Mouse (Mus musculus) thymus, adult 2 months (tissue): ENCODE results near the gene Msrb3. TPM values are rescaled to one million over a fixed set of nuclear protein-coding genes. Genes with fewer than 3 reads are reported as not detected.

Source experiments
- DNase-seq: peaks from one replicate; pipeline ENCODE4 v3.0.0; 2021
- H3K27ac ChIP-seq: fragments of 200-500 bp; 2 replicates; pipeline ENCODE4 v1.5.1; 2012; ENCODE audit warnings: low read length, control low read depth; ENCODE audit not compliant: control insufficient read depth, insufficient read depth
- H3K27me3 ChIP-seq: fragments of 200-500 bp; 2 replicates; pipeline ENCODE4 v1.6.1; 2012; ENCODE audit warnings: mild to moderate bottlenecking, low read length, moderate library complexity, mixed read lengths; ENCODE audit not compliant: control insufficient read depth, insufficient read depth
- H3K36me3 ChIP-seq: fragments of 200-500 bp; 2 replicates; pipeline ENCODE4 v1.6.1; 2012; ENCODE audit warnings: mild to moderate bottlenecking, low read length, moderate library complexity; ENCODE audit not compliant: control insufficient read depth, insufficient read depth
- H3K4me1 ChIP-seq: fragments of 200-500 bp; replicated peaks from 2 replicates; pipeline ENCODE4 v1.6.1; 2012; ENCODE audit warnings: low read length; ENCODE audit not compliant: control insufficient read depth, insufficient read depth
- H3K4me3 ChIP-seq: fragments of 200-500 bp; 2 replicates; pipeline ENCODE4 v1.5.1; 2012; ENCODE audit warnings: mild to moderate bottlenecking, low read length, control low read depth, moderate library complexity; ENCODE audit not compliant: control insufficient read depth, insufficient read depth
- CTCF ChIP-seq: fragments of 200-500 bp; IDR thresholded peaks from 2 replicates; pipeline ENCODE4 v1.5.1; 2012; ENCODE audit warnings: mild to moderate bottlenecking, control low read depth, low read length, moderate library complexity, borderline replicate concordance; ENCODE audit not compliant: control insufficient read depth, poor library complexity, insufficient read depth; ENCODE audit errors: extremely low read depth
- POLR2A ChIP-seq: fragments of 200-500 bp; IDR thresholded peaks from 2 replicates; pipeline ENCODE4 v1.6.1; 2012; ENCODE audit warnings: mild to moderate bottlenecking, low read length, control low read depth, moderate library complexity; ENCODE audit not compliant: control insufficient read depth, poor library complexity, insufficient read depth; ENCODE audit errors: extremely low read depth
- WGBS: fragments of 180-500 bp; shearing (Covaris S2); methylation state at CpG from one replicate; pipeline ENCODE4 v1.1.7; 2018; 5-methylcytosine and 5-hydroxymethylcytosine counted together
- polyA plus RNA-seq: library from polyadenylated mRNA; depleted of rRNA; stranded (reverse); fragments of >200 nt; gene quantifications from 2 replicates; pipeline ENCODE4 v1.2.3, GENCODE M21; 2012

The Msrb3 gene
- polyA plus RNA-seq, 1 experiment = 5.4 TPM

- TF ChIP-seq POLR2A (no peak), CTCF (no peak)
- Histone ChIP-seq H3K4me3 (no peak overlapping the region), H3K36me3 (no peaks in the 10 kb centered on the region), H3K27me3 (no peaks in the 10 kb centered on the region), H3K4me1 (no peaks in the 10 kb centered on the region), H3K27ac (no peak overlapping the region)
- DNase-seq = no peak
- WGBS = 94% methylated on average over 7 of the region's 7 CpGs
These were observed 15.4 kb upstream of the Msrb3 start for GRCm38 (mm10) chr10:120914286-120914685.

GRCm38 (mm10) chr10:120913796-120914195 lies 14.9 kb upstream of the Msrb3 start:
- 20% methylated on average over 7 of the region's 7 CpGs for WGBS
- H3K36me3 ChIP-seq = no peaks in the 10 kb centered on the region
- no peak for DNase-seq
- no peaks in the 10 kb centered on the region for H3K27me3 ChIP-seq
- H3K4me1 ChIP-seq = no peaks in the 10 kb centered on the region
- TF ChIP-seq POLR2A (no peak), CTCF (no peak)
- no peak overlapping the region for H3K27ac ChIP-seq
- H3K4me3 ChIP-seq = no peak overlapping the region

GRCm38 (mm10) chr10:120911971-120912370 lies 13.1 kb upstream of the Msrb3 start:
- Histone ChIP-seq H3K4me3 (no peak overlapping the region), H3K27me3 (no peaks in the 10 kb centered on the region), H3K4me1 (no peaks in the 10 kb centered on the region), H3K27ac (no peak overlapping the region), H3K36me3 (no peaks in the 10 kb centered on the region)
- TF ChIP-seq POLR2A = no peak
- no peak for TF ChIP-seq CTCF
- DNase-seq = no peak
- WGBS = 90% methylated on average over 4 of the region's 4 CpGs

- no peak for TF ChIP-seq CTCF
- TF ChIP-seq POLR2A = no peak
- Histone ChIP-seq H3K27me3 (no peaks in the 10 kb centered on the region), H3K4me1 (no peaks in the 10 kb centered on the region), H3K4me3 (no peak overlapping the region), H3K36me3 (no peaks in the 10 kb centered on the region), H3K27ac (no peak overlapping the region)
- 92% methylated on average over 11 of the region's 11 CpGs for WGBS
- DNase-seq = no peak
These were observed 10.1 kb upstream of the Msrb3 start for GRCm38 (mm10) chr10:120908776-120909574.

- H3K27ac ChIP-seq = no peak overlapping the region
- TF ChIP-seq CTCF (no peak), POLR2A (no peak)
- no peaks in the 10 kb centered on the region for H3K27me3 ChIP-seq
- H3K4me3 ChIP-seq = no peak overlapping the region
- WGBS = 73% methylated on average over 10 of the region's 10 CpGs
- DNase-seq = no peak
- no peaks in the 10 kb centered on the region for H3K4me1 ChIP-seq
- no peaks in the 10 kb centered on the region for H3K36me3 ChIP-seq
These were observed 5.8 kb upstream of the Msrb3 start for GRCm38 (mm10) chr10:120904676-120905075.

- no peaks in the 10 kb centered on the region for H3K36me3 ChIP-seq
- TF ChIP-seq CTCF = no peak
- TF ChIP-seq POLR2A = no peak
- no peaks in the 10 kb centered on the region; the same call in 1 of the 2 replicates for H3K27me3 ChIP-seq
- no peak overlapping the region for H3K27ac ChIP-seq
- H3K4me1 ChIP-seq = peaks cover 3% of the 10 kb centered on the region; the same call in 1 of the 2 replicates
- WGBS = 60% methylated on average over 4 of the region's 4 CpGs
- no peak for DNase-seq
- H3K4me3 ChIP-seq = no peak overlapping the region
These were observed 5.1 kb upstream of the Msrb3 start for GRCm38 (mm10) chr10:120903843-120904468.
